Mouse (Mus musculus): ENCODE data around the gene Tmem45b. TPM values are rescaled to one million over a fixed set of nuclear protein-coding genes. Genes with fewer than 3 reads are reported as not detected.
A peak's percentile ranks its signal among the peaks of the same experiment; 100 is the strongest.

The Tmem45b gene
- polyA plus RNA-seq, 1 experiment from 2014 or later, result 234 TPM

DNA sequence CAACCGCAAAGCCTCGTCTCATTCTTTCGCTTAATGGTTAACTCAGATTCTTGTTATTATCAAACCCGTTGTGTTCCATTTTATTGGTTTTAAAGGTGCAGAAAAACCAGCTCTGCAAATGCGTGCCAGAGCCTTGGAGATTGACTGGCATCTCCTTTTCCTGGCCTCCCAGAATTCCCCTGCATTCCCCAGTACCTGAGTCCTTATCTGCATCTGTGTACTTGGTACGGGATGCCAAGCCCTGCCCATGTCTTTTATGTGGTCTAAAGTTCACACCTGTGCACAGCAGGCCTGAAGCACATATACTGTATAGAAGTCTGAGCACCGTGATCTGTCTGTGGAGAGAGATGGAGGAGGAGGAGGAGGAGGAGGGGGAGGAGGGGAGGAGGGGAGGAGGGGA is 26.4 kb downstream of the Tmem45b start:
- no peak overlapping the region; the same call in 1 of the 2 replicates for H3K4me2 ChIP-seq (replicated peaks; ENCODE audit: low read depth)
- 40% methylated on average over 7 of the region's 7 CpGs for WGBS
- no peak overlapping the region for H3K9ac ChIP-seq (ENCODE audit: low read depth, low read length)
- H3K27me3 ChIP-seq (replicated peaks; ENCODE audit: control insufficient read depth, insufficient read depth, low read length), result no peaks in the 10 kb centered on the region
- H3K27ac ChIP-seq (ENCODE audit: low read depth, low read length), result peak overlapping the region; percentile 60; the same call in 1 of the 2 replicates
- H3K36me3 ChIP-seq (ENCODE audit: control insufficient read depth, insufficient read depth), result no peaks in the 10 kb centered on the region
- TF ChIP-seq CTCF (IDR thresholded peaks at IDR 0.05; ENCODE audit: low read depth), result no peak
- peak; percentile 97 for ATAC-seq
- 0 out of 2 replicates have a peak, but pooled peaks cover 3% of the 10 kb centered on the region for H3K4me1 ChIP-seq (replicated peaks; ENCODE audit: control insufficient read depth, insufficient read depth, low read length)
- no peaks in the 10 kb centered on the region for H3K9me3 ChIP-seq (ENCODE audit: control insufficient read depth)
- no peak overlapping the region for H3K4me3 ChIP-seq (ENCODE audit: low read depth, low read length)

DNA sequence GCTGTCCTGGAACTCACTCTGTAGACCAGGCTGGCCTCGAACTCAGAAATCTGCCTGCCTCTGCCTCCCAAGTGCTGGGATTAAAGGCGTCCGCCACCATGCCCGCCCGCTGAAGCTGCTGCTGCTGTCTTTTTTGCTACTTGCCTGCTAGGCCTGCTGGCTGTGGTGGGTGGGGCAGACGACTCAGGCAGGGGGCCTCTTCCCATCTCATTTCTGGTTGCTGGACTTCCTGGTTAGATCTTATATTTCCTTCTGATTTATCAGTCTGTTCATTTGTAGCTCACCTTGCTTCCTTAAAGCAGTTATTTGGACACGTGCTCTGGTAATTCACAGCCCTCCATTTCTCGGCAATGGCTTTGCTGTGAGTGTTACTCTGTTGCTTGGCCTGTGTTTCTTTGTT is 28.8 kb downstream of the Tmem45b start:
- Histone ChIP-seq H3K36me3 (ENCODE audit: control insufficient read depth, insufficient read depth) (no peaks in the 10 kb centered on the region), H3K4me2 (replicated peaks; ENCODE audit: low read depth) (no peak overlapping the region), H3K4me3 (ENCODE audit: low read depth, low read length) (no peak overlapping the region), H3K27ac (ENCODE audit: low read depth, low read length) (peak overlapping the region; percentile 41), H3K27me3 (replicated peaks; ENCODE audit: control insufficient read depth, insufficient read depth, low read length) (no peaks in the 10 kb centered on the region), H3K9me3 (ENCODE audit: control insufficient read depth) (no peaks in the 10 kb centered on the region), H3K9ac (ENCODE audit: low read depth, low read length) (no peak overlapping the region), H3K4me1 (replicated peaks; ENCODE audit: control insufficient read depth, insufficient read depth, low read length) (0 out of 2 replicates have a peak, but pooled peaks cover 3% of the 10 kb centered on the region)
- WGBS, result 52% methylated on average over 8 of the region's 8 CpGs
- peak; percentile 12; the same call in 1 of the 2 replicates for ATAC-seq
- TF ChIP-seq CTCF (IDR thresholded peaks at IDR 0.05; ENCODE audit: low read depth), result no peak

DNA sequence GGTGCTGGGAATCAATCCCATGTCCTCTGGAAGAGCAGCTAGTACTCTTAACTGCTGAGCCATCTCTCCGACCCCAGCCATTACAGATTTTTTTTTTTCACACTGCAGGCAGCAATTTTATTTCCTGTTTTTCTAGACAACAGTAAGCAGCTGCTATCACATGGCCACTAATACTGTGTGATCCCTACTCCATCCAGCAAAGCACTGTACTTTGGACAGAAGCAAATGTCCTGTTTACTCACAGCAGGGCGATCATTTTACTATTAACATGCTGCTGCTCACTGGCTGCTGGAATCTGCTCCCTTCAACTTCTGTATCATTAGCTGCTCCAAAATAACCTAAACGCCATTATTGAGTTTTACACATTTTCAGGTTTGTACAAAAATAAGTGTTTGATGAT is 30.8 kb downstream of the Tmem45b start:
- Histone ChIP-seq H3K4me2 (replicated peaks; ENCODE audit: low read depth) (no peak overlapping the region), H3K9ac (ENCODE audit: low read depth, low read length) (no peak overlapping the region), H3K36me3 (ENCODE audit: control insufficient read depth, insufficient read depth) (peaks cover 5% of the 10 kb centered on the region), H3K27ac (ENCODE audit: low read depth, low read length) (no peak overlapping the region), H3K4me3 (ENCODE audit: low read depth, low read length) (no peak overlapping the region), H3K4me1 (replicated peaks; ENCODE audit: control insufficient read depth, insufficient read depth, low read length) (0 out of 2 replicates have a peak, but pooled peaks cover 3% of the 10 kb centered on the region), H3K27me3 (replicated peaks; ENCODE audit: control insufficient read depth, insufficient read depth, low read length) (no peaks in the 10 kb centered on the region), H3K9me3 (ENCODE audit: control insufficient read depth) (no peaks in the 10 kb centered on the region)
- no peak for TF ChIP-seq CTCF (IDR thresholded peaks at IDR 0.05; ENCODE audit: low read depth)
- 56% methylated on average over 3 of the region's 3 CpGs for WGBS
- no peak for ATAC-seq

DNA sequence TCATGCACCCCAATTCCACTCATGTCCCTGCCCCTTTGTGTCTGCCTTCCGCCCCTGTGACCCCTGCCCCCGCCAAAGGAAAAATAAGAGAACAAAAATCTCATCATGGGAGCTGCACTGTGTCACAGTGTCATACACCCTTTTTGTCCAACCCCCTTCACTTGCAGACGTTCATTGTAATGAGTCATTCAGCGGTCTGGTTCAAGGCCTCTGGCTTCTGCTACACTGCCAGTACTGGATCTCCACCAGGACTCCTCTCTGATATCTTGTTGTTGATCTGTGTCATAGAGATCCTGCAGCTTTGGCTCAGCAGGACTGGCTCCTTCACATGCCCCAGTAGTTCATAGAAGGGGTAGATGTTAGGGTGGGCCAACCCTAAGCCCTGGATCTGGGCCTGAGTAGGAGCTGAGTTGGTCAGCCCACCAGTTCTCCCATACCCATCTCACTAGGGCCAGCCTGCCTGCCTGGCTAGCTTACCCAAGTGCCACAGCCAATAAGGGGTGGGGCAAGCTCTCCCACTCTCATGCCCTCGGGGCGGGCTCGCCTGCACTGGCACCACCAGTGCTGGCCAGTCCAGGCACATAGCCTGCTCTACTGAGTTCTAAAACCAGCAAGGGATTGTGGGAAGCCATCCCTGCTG is 31.8 kb downstream of the Tmem45b start:
- H3K27me3 ChIP-seq (replicated peaks; ENCODE audit: control insufficient read depth, insufficient read depth, low read length), result no peaks in the 10 kb centered on the region
- ATAC-seq, result peak; percentile 6; the same call in 1 of the 2 replicates
- peak overlapping the region; percentile 36; the same call in 1 of the 2 replicates for H3K27ac ChIP-seq (ENCODE audit: low read depth, low read length)
- no peak overlapping the region for H3K4me2 ChIP-seq (replicated peaks; ENCODE audit: low read depth)
- H3K4me1 ChIP-seq (replicated peaks; ENCODE audit: control insufficient read depth, insufficient read depth, low read length), result 0 out of 2 replicates have a peak, but pooled peaks cover 3% of the 10 kb centered on the region
- H3K9me3 ChIP-seq (ENCODE audit: control insufficient read depth), result no peaks in the 10 kb centered on the region
- H3K9ac ChIP-seq (ENCODE audit: low read depth, low read length), result no peak overlapping the region
- H3K4me3 ChIP-seq (ENCODE audit: low read depth, low read length), result no peak overlapping the region
- 74% methylated on average over 7 of the region's 7 CpGs for WGBS
- TF ChIP-seq CTCF (IDR thresholded peaks at IDR 0.05; ENCODE audit: low read depth), result no peak
- H3K36me3 ChIP-seq (ENCODE audit: control insufficient read depth, insufficient read depth), result peaks cover 14% of the 10 kb centered on the region

DNA sequence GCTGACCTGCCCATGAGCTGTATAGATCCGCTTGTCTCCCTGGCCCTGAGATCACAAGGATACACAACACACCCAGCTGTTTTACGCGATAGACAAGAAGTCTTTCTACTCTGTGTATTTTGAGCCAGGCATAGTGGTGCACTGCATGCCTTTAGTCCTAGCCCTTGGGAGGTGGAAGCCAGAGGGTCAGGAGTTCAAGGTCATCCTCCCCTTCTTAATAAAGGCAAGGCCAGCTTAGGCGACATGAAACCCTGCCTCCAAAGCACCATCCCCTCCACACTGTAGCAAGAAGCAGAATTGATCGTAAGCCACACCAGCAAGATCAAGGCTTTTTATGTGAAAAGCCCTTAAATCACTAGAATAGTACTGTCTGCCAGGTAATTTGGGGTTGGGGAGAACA is 32.5 kb downstream of the Tmem45b start:
- Histone ChIP-seq H3K36me3 (ENCODE audit: control insufficient read depth, insufficient read depth) (peaks cover 21% of the 10 kb centered on the region), H3K27ac (ENCODE audit: low read depth, low read length) (no peak overlapping the region), H3K4me3 (ENCODE audit: low read depth, low read length) (no peak overlapping the region), H3K9me3 (ENCODE audit: control insufficient read depth) (no peaks in the 10 kb centered on the region), H3K9ac (ENCODE audit: low read depth, low read length) (no peak overlapping the region), H3K4me1 (replicated peaks; ENCODE audit: control insufficient read depth, insufficient read depth, low read length) (0 out of 2 replicates have a peak, but pooled peaks cover 3% of the 10 kb centered on the region), H3K27me3 (replicated peaks; ENCODE audit: control insufficient read depth, insufficient read depth, low read length) (no peaks in the 10 kb centered on the region), H3K4me2 (replicated peaks; ENCODE audit: low read depth) (no peak overlapping the region)
- no peak for ATAC-seq
- WGBS, result 70% methylated on average over 5 of the region's 5 CpGs
- TF ChIP-seq CTCF (IDR thresholded peaks at IDR 0.05; ENCODE audit: low read depth), result no peak

DNA sequence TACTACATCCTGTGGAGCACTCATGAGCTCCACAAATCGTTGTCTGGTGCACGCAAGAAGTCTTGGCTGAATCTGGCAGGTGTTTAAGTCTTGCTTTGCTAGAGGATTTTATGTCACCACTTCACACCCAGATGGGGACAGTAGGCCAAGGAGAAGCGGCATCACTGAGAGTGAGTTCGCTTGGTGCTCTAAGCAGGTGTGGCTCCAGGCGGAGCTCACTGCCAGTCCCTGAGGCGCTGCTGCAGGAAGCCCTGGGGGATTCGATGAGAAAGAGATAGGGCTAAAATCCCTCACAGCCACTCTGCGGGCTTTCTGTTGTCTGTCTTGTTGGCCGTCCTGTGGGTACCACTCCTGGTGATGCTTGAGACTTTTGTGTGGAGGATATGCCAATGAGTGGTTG is 34.3 kb downstream of the Tmem45b start:
- H3K9ac ChIP-seq (ENCODE audit: low read depth, low read length), result no peak overlapping the region

More for the DNA sequence above, 34.3 kb downstream of the Tmem45b start:
- ATAC-seq, result no peak
- Histone ChIP-seq H3K27me3 (replicated peaks; ENCODE audit: control insufficient read depth, insufficient read depth, low read length) (no peaks in the 10 kb centered on the region), H3K9me3 (ENCODE audit: control insufficient read depth) (no peaks in the 10 kb centered on the region), H3K27ac (ENCODE audit: low read depth, low read length) (no peak overlapping the region), H3K36me3 (ENCODE audit: control insufficient read depth, insufficient read depth) (peaks cover 29% of the 10 kb centered on the region), H3K4me3 (ENCODE audit: low read depth, low read length) (no peak overlapping the region), H3K4me2 (replicated peaks; ENCODE audit: low read depth) (no peak overlapping the region), H3K4me1 (replicated peaks; ENCODE audit: control insufficient read depth, insufficient read depth, low read length) (0 out of 2 replicates have a peak, but pooled peaks cover 3% of the 10 kb centered on the region)
- no peak for TF ChIP-seq CTCF (IDR thresholded peaks at IDR 0.05; ENCODE audit: low read depth)
- WGBS, result 61% methylated on average over 9 of the region's 9 CpGs
